In the genomic region with DNA sequence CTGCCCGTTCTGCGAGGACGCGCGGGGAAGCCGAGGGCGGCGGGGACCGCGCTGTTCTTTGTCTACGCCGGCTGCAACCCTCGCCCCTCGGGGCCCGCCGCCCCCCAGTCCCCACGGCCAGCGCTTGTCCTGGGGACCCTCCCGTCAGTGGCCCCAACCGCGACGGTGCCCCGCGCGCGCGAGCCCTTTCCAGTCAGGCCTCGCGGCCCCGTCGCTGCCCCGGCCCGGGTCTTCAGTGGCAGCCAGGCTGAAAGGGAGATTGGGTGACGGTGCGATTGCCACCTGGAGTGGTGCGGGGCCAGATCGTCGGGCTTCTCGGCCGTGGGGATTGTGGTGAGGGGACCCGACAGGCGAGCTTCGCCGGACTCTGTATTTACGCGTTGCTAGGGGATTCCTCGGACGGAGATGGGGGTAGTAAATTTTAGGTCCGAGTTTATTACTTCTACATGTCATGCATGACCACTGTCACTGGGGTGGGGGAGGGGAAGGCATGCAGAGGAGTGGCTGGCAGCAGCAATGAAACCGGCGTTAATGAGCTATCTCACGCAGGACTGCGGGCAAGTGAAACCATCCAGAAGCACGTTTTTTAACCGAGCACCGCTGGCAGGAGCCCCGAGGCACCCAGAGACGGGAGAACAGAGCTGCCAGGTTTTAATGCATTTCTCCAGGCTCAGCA, we compare ENCODE assay signal across 7 mouse cellular contexts. TPM values are rescaled to one million over a fixed set of nuclear protein-coding genes. Genes with fewer than 3 reads are reported as not detected.
DNase-seq lines count a peak whose midpoint lies in the region; TF ChIP-seq lines count a peak whose summit lies in the region.

No protein-coding gene starts in this region.

- peak overlapping the region; percentile 86 for H3K27ac ChIP-seq in hindbrain, embryonic 10.5 days
- no peak overlapping the region for H3K27ac ChIP-seq in liver, adult 2 months (replicated peaks; ENCODE audit: insufficient read depth, low read depth, low read length)
- H3K27ac ChIP-seq in spleen, adult 2 months (ENCODE audit: insufficient read depth, low read length): no peak overlapping the region

- H3K4me3 ChIP-seq in E14TG2a.4 (replicated peaks; ENCODE audit: low read length): peak overlapping the region; percentile 84
- peak overlapping the region; percentile 69 for H3K4me3 ChIP-seq in hindbrain, embryonic 10.5 days
- peak overlapping the region; percentile 69 for H3K4me3 ChIP-seq in liver, adult 2 months (ENCODE audit: insufficient read depth, low read depth, low read length)
- H3K4me3 ChIP-seq in spleen, adult 2 months (ENCODE audit: extremely low read depth, insufficient read depth, insufficient read length): peak overlapping the region; percentile 17; the same call in 1 of the 2 replicates

- H3K4me1 ChIP-seq in E14TG2a.4 (replicated peaks; ENCODE audit: low read depth, low read length): peaks cover 15% of the 10 kb centered on the region; the same call in 1 of the 2 replicates
- H3K4me1 ChIP-seq in hindbrain, embryonic 10.5 days (replicated peaks): peaks cover 28% of the 10 kb centered on the region
- peaks cover 7% of the 10 kb centered on the region for H3K4me1 ChIP-seq in liver, adult 2 months (ENCODE audit: control insufficient read depth, insufficient read depth, low read length)
- H3K4me1 ChIP-seq in spleen, adult 2 months (ENCODE audit: control insufficient read depth, insufficient read depth, insufficient read length): no peaks in the 10 kb centered on the region; the same call in 1 of the 2 replicates

- no peaks in the 10 kb centered on the region for H3K9me3 ChIP-seq in E14TG2a.4 (ENCODE audit: low read length)
- H3K9me3 ChIP-seq in hindbrain, embryonic 10.5 days: no peaks in the 10 kb centered on the region

- H3K27me3 ChIP-seq in E14TG2a.4 (ENCODE audit: insufficient read depth, low read length): peaks cover 85% of the 10 kb centered on the region
- H3K27me3 ChIP-seq in hindbrain, embryonic 10.5 days (ENCODE audit: insufficient read depth, poor library complexity, severe bottlenecking): peaks cover 78% of the 10 kb centered on the region
- H3K27me3 ChIP-seq in liver, adult 2 months (ENCODE audit: control insufficient read depth, insufficient read depth, low read length): peaks cover 3% of the 10 kb centered on the region; the same call in 1 of the 2 replicates
- peaks cover 16% of the 10 kb centered on the region for H3K27me3 ChIP-seq in spleen, adult 2 months (ENCODE audit: control insufficient read depth, insufficient read depth, low read length)

- H3K36me3 ChIP-seq in E14TG2a.4 (ENCODE audit: insufficient read depth, low read length): no peaks in the 10 kb centered on the region
- no peaks in the 10 kb centered on the region for H3K36me3 ChIP-seq in hindbrain, embryonic 10.5 days
- no peaks in the 10 kb centered on the region for H3K36me3 ChIP-seq in liver, adult 2 months (ENCODE audit: control insufficient read depth, insufficient read depth, low read length)
- H3K36me3 ChIP-seq in spleen, adult 2 months (ENCODE audit: control insufficient read depth, insufficient read depth, low read length): no peaks in the 10 kb centered on the region

- peak overlapping the region; percentile 75 for H3K9ac ChIP-seq in liver, adult 2 months (ENCODE audit: low read depth, low read length)

- no peak for TF ChIP-seq CTCF in E14TG2a.4 (conservative IDR thresholded peaks at IDR 0.05; ENCODE audit: low read length)
- no peak for TF ChIP-seq CTCF in liver, adult 2 months (IDR thresholded peaks at IDR 0.05; ENCODE audit: low read depth, low read length)
- no peak for TF ChIP-seq CTCF in spleen, adult 2 months (IDR thresholded peaks at IDR 0.05; ENCODE audit: extremely low read depth, insufficient read depth, insufficient read length, insufficient replicate concordance)

- no peak for TF ChIP-seq POLR2A in liver, adult 2 months (IDR thresholded peaks at IDR 0.05; ENCODE audit: extremely low read depth, insufficient read depth, low read length)
- no peak for TF ChIP-seq POLR2A in spleen, adult 2 months (IDR thresholded peaks at IDR 0.05; ENCODE audit: low read depth, low read length)

- H3K79me2 ChIP-seq in liver, adult 2 months (ENCODE audit: control insufficient read depth, insufficient read depth, low read length): no peaks in the 10 kb centered on the region

- peak; percentile 52 for DNase-seq in Muller cell, postnatal 12 days (ENCODE audit: inconsistent ontology term)
- DNase-seq in embryo, embryonic 11.5 days (ENCODE audit: low read depth, low spot score): peak; percentile 30
- DNase-seq in hindbrain, embryonic 10.5 days (ENCODE audit: low spot score): peak; percentile 46
- peak; percentile 52 for DNase-seq in liver, adult 2 months (ENCODE audit: extremely low read depth, low read depth, low spot score)
- DNase-seq in spleen, adult 2 months (ENCODE audit: low read depth in 1 of 2, low spot score in 2 of 2): no peak
- no peak for DNase-seq in gastrocnemius, postnatal 36 days

- intact Hi-C loops in gastrocnemius, postnatal 36 days (cut with DNase I): no loop called here

- WGBS in hindbrain, embryonic 10.5 days: 2% methylated on average over 58 of the region's 58 CpGs
- under 1% methylated on average over 54 of the region's 58 CpGs for WGBS in liver, adult 2 months
- WGBS in spleen, adult 2 months: 2% methylated on average over 58 of the region's 58 CpGs

RNA-seq across cellular contexts. Expression of gene Reln, which starts 0.6 kb away (rescaled TPM):
- polyA plus RNA-seq in hindbrain, embryonic 10.5 days (2016; fragmentation: Nextera tagmentation; extraction: Ambion mirVana): 2.1 and 5.5 TPM in 2 replicates
- total RNA-seq in liver, adult 2 months (2014; rRNA removed): 78.3 and 86.2 TPM in 2 replicates
- polyA plus RNA-seq in liver, adult 2 months (2012; rRNA removed): 31.7 and 40.5 TPM in 2 replicates
- 3.7 and 3.8 TPM in 2 replicates for polyA plus RNA-seq in spleen, adult 2 months (2012; rRNA removed)
- total RNA-seq in gastrocnemius, postnatal 36 days (2021): 1 to 10 TPM; 1.6 to 2.0 TPM

Comparison
In these comparisons a context has a peak if more than half of its experiments do, and no peak if none do; other contexts are left out.
1. H3K4me3 ChIP-seq: peak in every context shown above with its lines; median percentile 84 in E14TG2a.4; 69 in hindbrain, embryonic 10.5 days; 69 in liver, adult 2 months; 17 in spleen, adult 2 months.
2. DNase-seq: peak in Muller cell, postnatal 12 days (single experiment), embryo, embryonic 11.5 days (single experiment), hindbrain, embryonic 10.5 days (single experiment) and liver, adult 2 months (single experiment); none in spleen, adult 2 months (0 of 2) and gastrocnemius, postnatal 36 days (0 of 2).